Mouse (Mus musculus) urinary bladder, postnatal 0 days (tissue): ENCODE measurements around the gene Zfp57. TPM values are rescaled to one million over a fixed set of nuclear protein-coding genes. Genes with fewer than 3 reads are reported as not detected.

Experiments used
- polyA plus RNA-seq: library from polyadenylated mRNA; unstranded; fragments of >200 nt; fragmentation: Nextera tagmentation; extraction: Ambion mirVana; gene quantifications from 2 replicates; pipeline ENCODE4 v1.2.1, GENCODE M21; 2015

The Zfp57 gene
- 22.6 and 30.9 TPM in 2 replicates for polyA plus RNA-seq

DNA sequence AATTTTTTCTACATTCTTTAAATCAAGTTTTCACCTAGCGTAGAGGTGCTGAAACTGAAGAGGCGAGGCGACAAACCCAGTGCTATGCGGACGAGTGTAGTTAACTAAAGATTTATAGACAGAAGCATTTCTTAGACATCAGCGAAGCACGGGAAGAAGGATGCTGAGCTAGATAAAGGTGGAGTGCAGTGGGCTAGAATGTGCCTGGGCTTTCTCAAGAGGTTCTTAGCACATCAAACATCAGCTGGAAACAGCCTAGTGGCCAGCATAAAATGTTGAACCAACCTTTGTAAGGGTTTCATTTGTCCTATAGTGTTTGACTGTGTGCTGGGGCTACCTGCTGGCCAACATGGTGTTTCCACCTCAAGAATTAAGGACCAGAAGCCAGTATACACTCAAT is at the start of gene Zfp57:
TSS of gene Zfp57 (plus strand) at position 301 of the 400 bp plus-strand sequence.

DNA sequence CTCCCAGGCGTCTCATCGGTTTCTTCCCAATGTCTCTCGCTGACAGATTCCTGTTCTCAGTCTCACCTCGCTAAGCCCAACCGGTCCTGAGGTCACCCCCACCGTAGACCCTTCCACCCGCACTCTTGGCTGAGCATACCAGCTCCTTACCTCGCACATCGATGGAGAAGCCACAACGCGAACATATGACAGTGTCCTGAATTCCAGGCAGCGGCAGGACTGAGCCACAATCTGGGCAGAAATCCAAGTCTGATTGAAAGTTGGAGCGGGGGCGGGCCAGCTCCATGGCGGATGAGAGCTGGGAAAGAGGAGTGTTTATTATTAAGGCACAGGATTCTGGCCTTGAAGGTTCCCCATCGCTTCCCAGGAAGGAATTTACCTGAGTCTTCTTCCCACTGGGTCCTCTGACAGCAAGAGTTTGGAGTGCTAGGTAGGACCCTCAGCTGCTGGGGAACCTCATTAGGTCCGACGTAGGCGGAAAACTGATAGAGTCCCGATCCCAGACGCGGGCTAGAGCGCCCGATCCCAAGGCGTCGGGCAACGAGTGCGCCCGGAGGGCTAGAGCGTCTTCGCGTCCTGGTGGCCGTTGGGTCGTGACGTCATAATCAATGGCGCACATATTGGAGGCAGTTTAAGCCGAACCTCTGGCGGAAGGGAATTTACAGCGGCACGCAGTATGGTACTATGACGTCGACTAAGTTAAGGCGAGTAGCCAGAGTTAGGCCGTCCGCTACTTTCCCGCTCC is 42.8 kb upstream of the Zfp57 start, which contains the start of the genes Znrd1 and Znrd1as:
TSS of gene Znrd1 (minus strand) at position 561 of the 745 bp plus-strand sequence.
TSS of gene Znrd1as (plus strand) at position 594 of the 745 bp plus-strand sequence.

DNA sequence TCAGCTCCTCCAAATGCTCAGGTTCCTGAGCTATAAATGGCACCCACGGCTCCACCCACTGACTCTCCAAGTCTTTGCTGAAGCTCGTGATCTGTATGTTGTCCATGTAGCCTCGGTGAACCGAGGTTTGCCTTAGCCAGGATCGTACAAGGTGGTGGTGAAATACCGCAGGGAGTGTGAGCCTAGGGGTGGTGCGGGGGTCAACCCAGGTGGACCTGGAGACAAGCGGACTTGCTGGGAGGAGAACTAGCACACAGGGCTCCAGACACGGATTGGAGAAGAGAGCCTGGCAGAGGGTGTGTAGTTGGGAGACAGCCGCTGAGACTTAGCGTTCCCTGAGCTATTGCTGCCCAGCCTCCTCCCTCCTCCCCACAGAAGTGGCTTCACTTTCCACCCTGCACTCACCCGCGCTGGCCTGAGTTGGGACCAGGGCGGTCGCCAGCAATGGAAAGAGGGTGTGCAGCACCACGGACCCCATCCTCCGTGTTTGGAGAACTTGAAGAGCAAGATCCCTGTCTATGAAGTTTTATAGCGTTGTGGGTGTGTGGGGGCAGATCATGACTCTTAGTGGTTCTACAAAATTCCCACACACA is 19.6 kb upstream of the Zfp57 start, which contains the start of gene 2410137M14Rik:
TSS of gene 2410137M14Rik (minus strand) at position 17 of the 593 bp plus-strand sequence.

DNA sequence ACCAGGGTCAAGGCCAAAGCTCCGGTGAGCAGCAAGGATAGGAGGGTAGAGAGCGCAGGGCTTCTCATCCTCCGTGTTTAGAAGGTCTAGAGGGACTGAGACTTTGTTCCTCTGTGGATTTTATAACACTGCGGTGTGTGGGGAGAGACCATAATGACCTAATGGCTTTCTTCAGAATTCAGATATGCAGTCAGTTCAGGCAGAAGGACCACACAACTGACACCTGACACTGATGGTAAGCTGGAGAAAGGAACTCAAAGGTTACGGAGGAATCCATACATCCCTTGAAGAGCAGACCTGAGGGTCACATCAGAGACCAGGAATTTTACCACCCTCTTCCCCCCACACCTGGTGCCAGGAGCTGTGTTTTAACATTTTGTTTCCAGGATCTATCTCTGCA is 11.5 kb upstream of the Zfp57 start, which contains the start of gene H2-M5:
TSS of gene H2-M5 (minus strand) at position 101 of the 400 bp plus-strand sequence.

DNA sequence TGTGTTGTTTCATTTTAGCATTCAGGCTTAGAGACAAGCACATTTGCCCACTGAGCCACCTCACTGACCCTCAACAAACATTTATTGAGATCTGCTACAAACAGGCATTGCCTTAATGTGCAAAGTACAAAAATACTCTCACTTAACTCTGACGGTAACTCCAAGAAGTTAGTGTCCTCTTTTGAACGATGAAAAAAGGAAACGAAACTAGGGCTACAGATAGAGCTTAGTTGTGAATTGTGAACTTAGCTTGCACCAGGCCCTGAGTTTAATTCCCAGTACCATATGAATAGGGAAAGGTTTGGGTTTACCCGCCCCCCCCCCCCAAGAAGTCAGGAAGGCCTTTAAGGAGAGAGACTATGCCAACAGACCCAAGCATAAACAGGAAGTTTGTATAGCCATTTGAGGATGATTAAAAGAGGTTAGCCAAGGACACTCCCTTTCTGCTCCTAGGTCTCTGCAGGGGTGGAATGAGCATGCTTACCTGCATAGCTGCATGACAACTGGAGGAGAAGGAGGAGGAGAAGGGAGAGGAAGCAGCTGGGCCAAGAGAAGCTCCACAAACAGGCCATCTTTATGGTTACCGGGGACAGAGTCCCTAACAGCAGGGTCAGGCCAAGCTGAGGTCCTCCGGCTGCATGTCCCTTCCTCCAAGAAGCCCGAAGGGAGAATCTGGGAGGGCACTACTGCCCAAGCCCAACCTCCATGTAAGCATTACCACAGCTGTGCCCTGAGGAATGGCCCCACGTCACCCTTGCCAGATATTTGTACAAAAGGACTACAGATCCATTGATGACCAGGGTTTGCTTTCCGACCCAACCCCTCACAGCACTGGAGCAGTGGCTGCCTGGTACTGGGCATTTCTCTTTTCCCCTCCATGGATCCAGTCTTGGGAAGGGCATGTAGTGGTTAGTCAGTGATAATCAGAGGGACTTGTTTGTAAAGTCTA is 21.9 kb downstream of the Zfp57 start, which contains the start of gene Mog:
TSS of gene Mog (minus strand) at position 771 of the 949 bp plus-strand sequence.

DNA sequence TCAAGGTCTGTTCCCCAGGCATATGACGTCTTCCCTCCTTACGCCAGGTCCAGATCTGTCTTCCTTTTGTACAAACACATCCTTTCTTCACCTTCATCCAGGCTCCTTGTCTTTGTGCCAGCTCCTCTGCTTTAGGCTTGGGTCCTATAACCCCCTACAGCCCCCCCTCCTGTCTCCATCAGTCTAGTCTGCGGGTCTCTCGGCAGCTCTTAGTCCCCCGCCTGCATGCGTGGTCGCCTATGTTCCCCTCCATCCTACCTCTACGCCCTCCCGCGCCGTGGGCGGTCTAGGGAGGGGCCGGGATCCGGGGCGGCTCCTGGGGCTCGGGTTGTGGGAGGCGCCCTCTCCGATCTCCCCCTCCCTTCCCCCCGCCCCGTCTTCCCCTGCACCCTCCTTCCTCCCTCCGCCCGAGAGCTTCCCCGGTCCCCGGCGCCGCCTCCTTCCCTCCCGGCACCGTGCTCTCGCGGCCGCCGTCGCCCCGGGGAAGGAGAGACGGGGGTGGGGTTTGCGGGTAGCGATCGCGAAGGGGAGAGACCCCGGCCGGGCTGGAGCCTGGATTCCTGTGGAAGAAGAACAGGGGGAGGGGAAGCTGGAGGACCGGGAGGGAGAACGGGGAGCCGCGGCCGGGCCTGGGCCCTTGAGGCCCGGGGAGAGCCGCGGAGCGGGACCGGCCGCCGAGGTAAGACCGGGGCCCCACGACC is 44.8 kb downstream of the Zfp57 start, which contains the start of gene Gabbr1:
TSS of gene Gabbr1 (plus strand) at position 356 of the 701 bp plus-strand sequence.

Other genes starting within 250 kb of the Zfp57 start
- gene H2-M10.5, start 228.3 kb upstream of the Zfp57 start, polyA plus RNA-seq: not detected in 2 replicates
- gene H2-M10.6, start 189.0 kb upstream of the Zfp57 start, polyA plus RNA-seq: not detected in 2 replicates
- 26.9 and 28.6 TPM in 2 replicates for gene Trim26, start 164.0 kb upstream of the Zfp57 start, polyA plus RNA-seq
- gene Trim15, start 134.0 kb upstream of the Zfp57 start, polyA plus RNA-seq: 0.06 TPM in 1 of 2 replicates, not detected in the other
- 0.52 and 1.4 TPM in 2 replicates for gene Trim10, start 131.6 kb upstream of the Zfp57 start, polyA plus RNA-seq
- gene Trim40, start 111.0 kb upstream of the Zfp57 start, polyA plus RNA-seq: not detected in 2 replicates
- not detected in 2 replicates for gene Trim31, start 103.0 kb upstream of the Zfp57 start, polyA plus RNA-seq
- gene Rnf39, start 58.2 kb upstream of the Zfp57 start, polyA plus RNA-seq: 5.2 and 7.4 TPM in 2 replicates
- 103 and 106 TPM in 2 replicates for gene Ppp1r11, start 49.4 kb upstream of the Zfp57 start, polyA plus RNA-seq
- 45.3 and 49.1 TPM in 2 replicates for gene Znrd1, start 42.6 kb upstream of the Zfp57 start, polyA plus RNA-seq
- gene Znrd1as, start 42.6 kb upstream of the Zfp57 start, polyA plus RNA-seq: 4.8 and 5.9 TPM in 2 replicates
- 0.25 TPM in 1 of 2 replicates, not detected in the other for gene 2410137M14Rik, start 19.9 kb upstream of the Zfp57 start, polyA plus RNA-seq
- gene H2-M5, start 11.6 kb upstream of the Zfp57 start, polyA plus RNA-seq: 0.34 and 0.47 TPM in 2 replicates
- gene Mog, start 22.2 kb downstream of the Zfp57 start, polyA plus RNA-seq: not detected in 2 replicates
- 9.2 and 9.7 TPM in 2 replicates for gene Gabbr1, start 44.8 kb downstream of the Zfp57 start, polyA plus RNA-seq
- not detected in 2 replicates for gene Olfr90, start 87.3 kb downstream of the Zfp57 start, polyA plus RNA-seq
- gene Olfr91, start 97.1 kb downstream of the Zfp57 start, polyA plus RNA-seq: not detected in 2 replicates
- not detected in 2 replicates for gene Olfr92, start 118.9 kb downstream of the Zfp57 start, polyA plus RNA-seq
- gene Olfr93, start 160.3 kb downstream of the Zfp57 start, polyA plus RNA-seq: not detected in 2 replicates
- 0.13 TPM in 1 of 2 replicates, not detected in the other for gene Ubd, start 192.7 kb downstream of the Zfp57 start, polyA plus RNA-seq
- gene Olfr94, start 199.8 kb downstream of the Zfp57 start, polyA plus RNA-seq: 0.18 and 0.19 TPM in 2 replicates
- not detected in 2 replicates for gene Olfr95, start 212.0 kb downstream of the Zfp57 start, polyA plus RNA-seq
- gene Olfr96, start 219.0 kb downstream of the Zfp57 start, polyA plus RNA-seq: not detected in 2 replicates
- not detected in 2 replicates for gene Olfr97, start 236.2 kb downstream of the Zfp57 start, polyA plus RNA-seq